Mouse (Mus musculus) small intestine, adult 2 months (tissue): Measurements from ENCODE around the gene Il34.

Experiments
- CTCF ChIP-seq: fragments of 200-500 bp; IDR thresholded peaks from 2 replicates; pipeline ENCODE4 v1.5.1; 2012; ENCODE audit warnings: low read depth, mild to moderate bottlenecking, control low read depth, inconsistent platforms, low read length, moderate library complexity, mixed read lengths; ENCODE audit not compliant: insufficient replicate concordance, insufficient read length; ENCODE audit errors: extremely low read depth
- POLR2A ChIP-seq: fragments of 200-500 bp; IDR thresholded peaks from 2 replicates; pipeline ENCODE4 v1.6.1; 2012; ENCODE audit warnings: low read depth, mild to moderate bottlenecking, control low read depth, inconsistent platforms, low read length, moderate library complexity

DNA sequence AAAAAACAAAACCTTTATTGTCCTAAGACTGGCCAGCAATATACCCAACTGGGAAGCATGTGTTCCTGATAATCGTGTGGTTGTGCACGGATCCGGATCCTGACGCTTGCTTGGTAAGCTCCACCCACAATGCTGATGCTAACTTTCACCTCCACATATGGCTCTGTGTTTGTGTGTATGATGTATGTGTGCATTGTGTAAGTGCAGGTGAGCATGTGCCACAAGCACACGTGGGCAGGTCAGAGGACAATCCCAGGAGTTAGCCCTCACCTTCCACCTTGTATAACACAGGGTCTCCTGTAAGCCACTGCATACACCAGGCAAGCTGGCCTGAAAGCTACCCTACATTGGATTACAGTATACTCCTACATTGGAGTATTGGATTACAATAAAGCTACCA lies 37.5 kb upstream of the Il34 start:
- TF ChIP-seq POLR2A (no peak), CTCF (no peak)
